25 mouse cellular contexts compared by ENCODE assay signal in genomic region chr1:187902176-187902575, GRCm38 (mm10).
DNase-seq lines count a peak whose midpoint lies in the region; ATAC-seq and TF ChIP-seq lines count a peak whose summit lies in the region.
"Had no signal": no experiment of that assay in that cellular context is flagged by ENCODE, and none has a peak within 500 bp of the region (broad histone marks: within the 10 kb centered on the region; RNA-seq: fewer than 3 reads in every experiment).

No protein-coding gene starts in this region.

- DNase-seq in embryo, embryonic 10.5 days (ENCODE audit: low spot score): peak; percentile 19
- DNase-seq in embryo, embryonic 9.5 days (ENCODE audit: extremely low spot score): no peak
- no peak for DNase-seq in kidney, adult 18-20 months
- peak; percentile 36 for DNase-seq in lung, postnatal 0 days (ENCODE audit: low spot score)
- no peak for DNase-seq in lung, adult 2 months
- peak; percentile 46 for DNase-seq in kidney, postnatal 0 days (ENCODE audit: low spot score)
- DNase-seq in gastrocnemius, adult 2 months: no peak
- DNase-seq: adrenal gland, postnatal 10 days; cerebellum, adult 8-10 months; cerebellum, postnatal 25 days; heart, postnatal 14 days; liver, embryonic 13.5 days; midbrain, embryonic 14.5 days; right cerebral cortex, postnatal 25 days; thymus, adult 18-20 months; thymus, postnatal 25 days had no signal

- no peak overlapping the region for H3K4me2 ChIP-seq in kidney, embryonic 15.5 days
- H3K4me2 ChIP-seq in lung, postnatal 0 days (replicated peaks; ENCODE audit: low read depth, low read length): no peak overlapping the region
- H3K4me2 ChIP-seq in kidney, postnatal 0 days (ENCODE audit: low read length): no peak overlapping the region
- H3K4me2 ChIP-seq: limb, embryonic 13.5 days; liver, embryonic 13.5 days; lung, embryonic 15.5 days had no signal

- H3K27me3 ChIP-seq in kidney, embryonic 15.5 days: no peaks in the 10 kb centered on the region
- H3K27me3 ChIP-seq in lung, postnatal 0 days (replicated peaks; ENCODE audit: insufficient read depth, low read length): no peaks in the 10 kb centered on the region
- H3K27me3 ChIP-seq in kidney, postnatal 0 days (ENCODE audit: insufficient read depth, low read length): no peaks in the 10 kb centered on the region
- H3K27me3 ChIP-seq: limb, embryonic 13.5 days; liver, embryonic 13.5 days; lung, embryonic 15.5 days had no signal

- WGBS in kidney, embryonic 15.5 days: 9% methylated on average over 3 of the region's 3 CpGs
- WGBS in lung, postnatal 0 days: 21% methylated on average over 3 of the region's 3 CpGs
- WGBS in lung, adult 2 months: 48% methylated on average over 3 of the region's 3 CpGs
- WGBS in kidney, postnatal 0 days: 9% methylated on average over 3 of the region's 3 CpGs

- no peaks in the 10 kb centered on the region for H3K36me3 ChIP-seq in kidney, embryonic 15.5 days
- no peaks in the 10 kb centered on the region for H3K36me3 ChIP-seq in lung, postnatal 0 days (ENCODE audit: insufficient read depth, low read length)
- no peaks in the 10 kb centered on the region for H3K36me3 ChIP-seq in kidney, postnatal 0 days (ENCODE audit: insufficient read depth, low read length)
- H3K36me3 ChIP-seq: G1E; limb, embryonic 13.5 days; liver, embryonic 13.5 days; lung, embryonic 15.5 days had no signal

- H3K4me3 ChIP-seq in kidney, embryonic 15.5 days (replicated peaks): no peak overlapping the region
- H3K4me3 ChIP-seq in lung, postnatal 0 days (ENCODE audit: low read depth, low read length): no peak overlapping the region
- no peak overlapping the region for H3K4me3 ChIP-seq in lung, adult 2 months (replicated peaks; ENCODE audit: extremely low read depth, low read depth, low read length)
- H3K4me3 ChIP-seq in kidney, postnatal 0 days (replicated peaks; ENCODE audit: low read depth, low read length): no peak overlapping the region
- no peak overlapping the region for H3K4me3 ChIP-seq in gastrocnemius, adult 2 months
- H3K4me3 ChIP-seq: erythroblast, embryonic 14.5 days; layer of hippocampus, adult 2 months; left cerebral cortex, adult 2 months; limb, embryonic 13.5 days; liver, embryonic 13.5 days; lung, embryonic 15.5 days had no signal

- no peak for TF ChIP-seq EP300 in lung, postnatal 0 days (IDR thresholded peaks at IDR 0.05)

- ATAC-seq in kidney, embryonic 15.5 days (replicated peaks; ENCODE audit: low FRiP score): peak; percentile 55
- peak; percentile 44; the same call in 1 of the 2 replicates for ATAC-seq in lung, postnatal 0 days
- ATAC-seq in kidney, postnatal 0 days (replicated peaks; ENCODE audit: low FRiP score, low read depth): no peak
- ATAC-seq: forebrain, embryonic 16.5 days; hindbrain, embryonic 16.5 days had no signal

- H3K4me1 ChIP-seq in kidney, embryonic 15.5 days: peaks cover 31% of the 10 kb centered on the region
- H3K4me1 ChIP-seq in lung, postnatal 0 days (ENCODE audit: insufficient read depth, low read depth, low read length): no peaks in the 10 kb centered on the region
- H3K4me1 ChIP-seq in lung, adult 2 months (ENCODE audit: control insufficient read depth, insufficient read depth, low read length): no peaks in the 10 kb centered on the region
- no peaks in the 10 kb centered on the region for H3K4me1 ChIP-seq in kidney, postnatal 0 days (replicated peaks; ENCODE audit: insufficient read depth, low read length)
- H3K4me1 ChIP-seq: limb, embryonic 13.5 days; liver, embryonic 13.5 days; lung, embryonic 15.5 days had no signal

- H3K27ac ChIP-seq in kidney, embryonic 15.5 days: 0 out of 2 replicates have a peak overlapping the region, but pooled peaks have one; percentile 3
- no peak overlapping the region for H3K27ac ChIP-seq in lung, postnatal 0 days (ENCODE audit: low read length)
- no peak overlapping the region for H3K27ac ChIP-seq in kidney, postnatal 0 days
- no peak overlapping the region for H3K27ac ChIP-seq in gastrocnemius, adult 2 months
- H3K27ac ChIP-seq: layer of hippocampus, adult 2 months; left cerebral cortex, adult 2 months; limb, embryonic 13.5 days; liver, embryonic 13.5 days; lung, embryonic 15.5 days had no signal

- intact Hi-C loops in gastrocnemius, adult 2 months (cut with DNase I): no loop called here

- no peaks in the 10 kb centered on the region for H3K9me3 ChIP-seq in kidney, embryonic 15.5 days (replicated peaks)
- H3K9me3 ChIP-seq in lung, postnatal 0 days (ENCODE audit: low read length): no peaks in the 10 kb centered on the region
- no peaks in the 10 kb centered on the region for H3K9me3 ChIP-seq in kidney, postnatal 0 days (replicated peaks; ENCODE audit: low read length)
- H3K9me3 ChIP-seq: limb, embryonic 13.5 days; liver, embryonic 13.5 days; lung, embryonic 15.5 days had no signal

- H3K9ac ChIP-seq in kidney, embryonic 15.5 days: no peak overlapping the region
- H3K9ac ChIP-seq in lung, postnatal 0 days (replicated peaks; ENCODE audit: low read depth): no peak overlapping the region
- no peak overlapping the region for H3K9ac ChIP-seq in kidney, postnatal 0 days (ENCODE audit: low read depth, low read length)
- H3K9ac ChIP-seq: limb, embryonic 13.5 days; liver, embryonic 13.5 days; lung, embryonic 15.5 days had no signal

- TF ChIP-seq POLR2A in lung, adult 2 months (IDR thresholded peaks at IDR 0.05; ENCODE audit: borderline replicate concordance, extremely low read depth, low read depth, low read length): no peak

- TF ChIP-seq CTCF in lung, postnatal 0 days (IDR thresholded peaks at IDR 0.05): no peak
- TF ChIP-seq CTCF in lung, adult 2 months (IDR thresholded peaks at IDR 0.05; ENCODE audit: insufficient read depth, low read length): no peak
- TF ChIP-seq CTCF in kidney, postnatal 0 days (IDR thresholded peaks at IDR 0.05; ENCODE audit: low read depth): no peak
- no peak for TF ChIP-seq CTCF in gastrocnemius, adult 2 months (IDR thresholded peaks at IDR 0.05)

Comparison
In these comparisons a context has a peak if more than half of its experiments do, and no peak if none do; other contexts are left out.
1. DNase-seq: peak in embryo, embryonic 10.5 days (single experiment), lung, postnatal 0 days (single experiment) and kidney, postnatal 0 days (single experiment); none in embryo, embryonic 9.5 days (single experiment), kidney, adult 18-20 months (single experiment), lung, adult 2 months (single experiment) and gastrocnemius, adult 2 months (single experiment).